Mouse (Mus musculus) bone marrow, adult 2 months (tissue): ENCODE results near the gene Pjvk.
A peak's percentile ranks its signal among the peaks of the same experiment; 100 is the strongest.

ENCODE experiments used
- CTCF ChIP-seq: fragments of 200-500 bp; IDR thresholded peaks from 2 replicates; pipeline ENCODE4 v1.5.1; 2011; ENCODE audit warnings: low read length, control low read depth; ENCODE audit not compliant: control insufficient read depth, insufficient read depth
- POLR2A ChIP-seq: fragments of 200-500 bp; IDR thresholded peaks from 2 replicates; pipeline ENCODE4 v1.6.1; 2011; ENCODE audit warnings: low read depth, mild to moderate bottlenecking, control low read depth, low read length, borderline replicate concordance; ENCODE audit not compliant: control insufficient read depth

DNA sequence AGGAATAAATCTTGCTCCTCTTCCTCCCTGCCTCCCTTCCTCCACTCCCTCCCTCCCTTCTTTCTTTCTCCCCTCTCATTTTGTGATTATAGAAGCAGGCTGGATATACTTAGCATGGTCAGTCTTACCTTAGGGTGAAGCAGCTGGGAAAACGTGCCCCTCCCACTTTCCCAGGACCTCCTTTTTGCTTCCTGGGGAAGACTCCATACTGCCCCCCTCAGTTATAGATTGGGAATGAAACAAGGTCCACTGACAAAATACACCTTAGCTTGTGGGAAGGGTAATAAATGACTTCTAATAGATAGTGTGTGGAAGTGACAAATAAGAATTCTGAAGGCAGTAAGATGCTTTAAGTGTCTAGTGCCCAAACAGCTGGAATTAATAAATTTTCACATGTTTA, 7.7 kb downstream of the Pjvk start:
- TF ChIP-seq CTCF (0 out of 2 replicates have a peak, but pooled peaks have one; percentile 4), POLR2A (no peak)
